Mouse (Mus musculus): ENCODE data around the gene Snapc2. TPM values are rescaled to one million over a fixed set of nuclear protein-coding genes. Genes with fewer than 3 reads are reported as not detected.

The Snapc2 gene
- polyA plus RNA-seq, 1 experiment from 2014 or later = 63.8 TPM

- H3K4me1 ChIP-seq = peaks cover 39% of the 10 kb centered on the region
- 52% methylated on average over 4 of the region's 4 CpGs for WGBS
- peaks cover 59% of the 10 kb centered on the region for H3K36me3 ChIP-seq (ENCODE audit: poor library complexity, severe bottlenecking)
- no peaks in the 10 kb centered on the region for H3K27me3 ChIP-seq
- H3K9me3 ChIP-seq (replicated peaks) = no peaks in the 10 kb centered on the region
- peak overlapping the region; percentile 75 for H3K4me2 ChIP-seq
- H3K27ac ChIP-seq = peak overlapping the region; percentile 97
- ATAC-seq = no peak
- H3K9ac ChIP-seq = peak overlapping the region; percentile 96
- peak overlapping the region; percentile 90 for H3K4me3 ChIP-seq
Observed at GRCm38 (mm10) chr8:4257350-4257749, 4.5 kb downstream of the Snapc2 start.

- no peaks in the 10 kb centered on the region for H3K9me3 ChIP-seq (replicated peaks)
- peak overlapping the region; percentile 90 for H3K4me3 ChIP-seq
- H3K4me2 ChIP-seq = peak overlapping the region; percentile 75
- 2% methylated on average over 35 of the region's 35 CpGs for whole genome bisulfite sequencing
- H3K4me1 ChIP-seq = peaks cover 36% of the 10 kb centered on the region
- H3K27me3 ChIP-seq = no peaks in the 10 kb centered on the region
- H3K27ac ChIP-seq = peak overlapping the region; percentile 97
- ATAC-seq = peak; percentile 73
- H3K36me3 ChIP-seq (ENCODE audit: poor library complexity, severe bottlenecking) = peaks cover 67% of the 10 kb centered on the region
- H3K9ac ChIP-seq = peak overlapping the region; percentile 96
Observed at GRCm38 (mm10) chr8:4258233-4258632, 5.4 kb downstream of the Snapc2 start.

GRCm38 (mm10) chr8:4258678-4259077, 5.8 kb downstream of the Snapc2 start:
- H3K36me3 ChIP-seq (ENCODE audit: poor library complexity, severe bottlenecking) = peaks cover 71% of the 10 kb centered on the region
- ATAC-seq = peak; percentile 73

GRCm38 (mm10) chr8:4259125-4259804, 6.4 kb downstream of the Snapc2 start, which contains the start of gene Ctxn1:
Gene Ctxn1 (minus strand): TSS chr8:4259274.
- Histone ChIP-seq H3K9me3 (replicated peaks) (no peaks in the 10 kb centered on the region), H3K36me3 (ENCODE audit: poor library complexity, severe bottlenecking) (peaks cover 77% of the 10 kb centered on the region), H3K9ac (peak within 1 kb of the TSS; percentile 96), H3K4me1 (peaks cover 28% of the 10 kb centered on the region), H3K4me3 (peak within 1 kb of the TSS; percentile 90), H3K4me2 (peak within 1 kb of the TSS; percentile 75), H3K27ac (peak within 1 kb of the TSS; percentile 97), H3K27me3 (no peaks in the 10 kb centered on the region)
- 6% methylated on average over 33 of the region's 33 CpGs for WGBS
- ATAC-seq = peak; percentile 92

More at GRCm38 (mm10) chr8:4258678-4259077, 5.8 kb downstream of the Snapc2 start:
- Histone ChIP-seq H3K4me1 (peaks cover 34% of the 10 kb centered on the region), H3K4me3 (peak overlapping the region; percentile 90), H3K9ac (peak overlapping the region; percentile 96), H3K9me3 (replicated peaks) (no peaks in the 10 kb centered on the region), H3K27me3 (no peaks in the 10 kb centered on the region), H3K27ac (peak overlapping the region; percentile 97), H3K4me2 (peak overlapping the region; percentile 75)
- WGBS = under 1% methylated on average over 28 of the region's 32 CpGs

- Histone ChIP-seq H3K27me3 (no peaks in the 10 kb centered on the region), H3K9ac (no peak overlapping the region; the same call in 1 of the 2 replicates), H3K9me3 (replicated peaks) (no peaks in the 10 kb centered on the region), H3K27ac (peak overlapping the region; percentile 97), H3K36me3 (ENCODE audit: poor library complexity, severe bottlenecking) (peaks cover 78% of the 10 kb centered on the region), H3K4me2 (peak overlapping the region; percentile 75; the same call in 1 of the 2 replicates), H3K4me1 (peaks cover 26% of the 10 kb centered on the region), H3K4me3 (no peak overlapping the region)
- ATAC-seq = no peak
- 84% methylated on average over 4 of the region's 4 CpGs for WGBS
Observed at GRCm38 (mm10) chr8:4259805-4260170, 6.9 kb downstream of the Snapc2 start.

GRCm38 (mm10) chr8:4263105-4263791, 10.4 kb downstream of the Snapc2 start:
- Histone ChIP-seq H3K27ac (no peak overlapping the region), H3K9ac (no peak overlapping the region), H3K36me3 (ENCODE audit: poor library complexity, severe bottlenecking) (peaks cover 85% of the 10 kb centered on the region), H3K27me3 (no peaks in the 10 kb centered on the region), H3K4me3 (no peak overlapping the region), H3K9me3 (replicated peaks) (no peaks in the 10 kb centered on the region), H3K4me2 (no peak overlapping the region), H3K4me1 (peaks cover 4% of the 10 kb centered on the region)
- WGBS = 90% methylated on average over 8 of the region's 8 CpGs
- no peak for ATAC-seq

- WGBS = 96% methylated on average over 15 of the region's 15 CpGs
- no peaks in the 10 kb centered on the region for H3K4me1 ChIP-seq
- H3K27me3 ChIP-seq = no peaks in the 10 kb centered on the region
- no peaks in the 10 kb centered on the region for H3K9me3 ChIP-seq (replicated peaks)
- no peak overlapping the region for H3K4me2 ChIP-seq
- peaks cover 98% of the 10 kb centered on the region for H3K36me3 ChIP-seq (ENCODE audit: poor library complexity, severe bottlenecking)
- H3K9ac ChIP-seq = no peak overlapping the region
- no peak overlapping the region for H3K27ac ChIP-seq
- ATAC-seq = no peak
- H3K4me3 ChIP-seq = no peak overlapping the region
Observed at GRCm38 (mm10) chr8:4265160-4265914, 12.5 kb downstream of the Snapc2 start.

- Histone ChIP-seq H3K36me3 (ENCODE audit: poor library complexity, severe bottlenecking) (peaks cover 96% of the 10 kb centered on the region), H3K9me3 (replicated peaks) (no peaks in the 10 kb centered on the region), H3K4me2 (no peak overlapping the region), H3K9ac (no peak overlapping the region), H3K27me3 (no peaks in the 10 kb centered on the region), H3K27ac (no peak overlapping the region), H3K4me1 (no peaks in the 10 kb centered on the region), H3K4me3 (no peak overlapping the region)
- ATAC-seq = peak; percentile 70; the same call in 1 of the 2 replicates
- WGBS = 78% methylated on average over 15 of the region's 15 CpGs
Observed at GRCm38 (mm10) chr8:4267627-4268026, 14.7 kb downstream of the Snapc2 start.

- Histone ChIP-seq H3K36me3 (ENCODE audit: poor library complexity, severe bottlenecking) (peaks cover 91% of the 10 kb centered on the region), H3K4me3 (no peak overlapping the region), H3K9me3 (replicated peaks) (no peaks in the 10 kb centered on the region), H3K27me3 (no peaks in the 10 kb centered on the region), H3K4me1 (peaks cover 4% of the 10 kb centered on the region), H3K4me2 (no peak overlapping the region), H3K27ac (no peak overlapping the region), H3K9ac (no peak overlapping the region)
- WGBS = 92% methylated on average over 6 of the region's 6 CpGs
- ATAC-seq = no peak
Observed at GRCm38 (mm10) chr8:4269609-4270008, 16.7 kb downstream of the Snapc2 start.

- H3K36me3 ChIP-seq (ENCODE audit: poor library complexity, severe bottlenecking) = peaks cover 33% of the 10 kb centered on the region
- peak within 1 kb of the TSS; percentile 81 for H3K4me2 ChIP-seq
- H3K27ac ChIP-seq = peak within 1 kb of the TSS; percentile 73
- H3K9me3 ChIP-seq (replicated peaks) = no peaks in the 10 kb centered on the region
- under 1% methylated on average over 39 of the region's 39 CpGs for WGBS
- peak within 1 kb of the TSS; percentile 81 for H3K4me3 ChIP-seq
- peak within 1 kb of the TSS; percentile 86 for H3K9ac ChIP-seq
- H3K27me3 ChIP-seq = no peaks in the 10 kb centered on the region
- peaks cover 12% of the 10 kb centered on the region for H3K4me1 ChIP-seq
- peak; percentile 98 for ATAC-seq
Observed at GRCm38 (mm10) chr8:4275275-4276110, 22.6 kb downstream of the Snapc2 start, which contains the start of gene Timm44. Gene Timm44 (minus strand): TSS chr8:4275913.

- H3K9me3 ChIP-seq (replicated peaks) = no peaks in the 10 kb centered on the region
- H3K9ac ChIP-seq = peak overlapping the region; percentile 86
- peaks cover 12% of the 10 kb centered on the region for H3K4me1 ChIP-seq
- peak overlapping the region; percentile 73 for H3K27ac ChIP-seq
- H3K27me3 ChIP-seq = no peaks in the 10 kb centered on the region
- peak overlapping the region; percentile 81 for H3K4me2 ChIP-seq
- H3K36me3 ChIP-seq (ENCODE audit: poor library complexity, severe bottlenecking) = peaks cover 28% of the 10 kb centered on the region
- no peak; the same call in 1 of the 2 replicates for ATAC-seq
- 30% methylated on average over 9 of the region's 9 CpGs for WGBS
- peak overlapping the region; percentile 81 for H3K4me3 ChIP-seq
Observed at GRCm38 (mm10) chr8:4276111-4276465, 23.2 kb downstream of the Snapc2 start.
